Mouse (Mus musculus): Measurements from ENCODE around the gene Bscl2.

DNA sequence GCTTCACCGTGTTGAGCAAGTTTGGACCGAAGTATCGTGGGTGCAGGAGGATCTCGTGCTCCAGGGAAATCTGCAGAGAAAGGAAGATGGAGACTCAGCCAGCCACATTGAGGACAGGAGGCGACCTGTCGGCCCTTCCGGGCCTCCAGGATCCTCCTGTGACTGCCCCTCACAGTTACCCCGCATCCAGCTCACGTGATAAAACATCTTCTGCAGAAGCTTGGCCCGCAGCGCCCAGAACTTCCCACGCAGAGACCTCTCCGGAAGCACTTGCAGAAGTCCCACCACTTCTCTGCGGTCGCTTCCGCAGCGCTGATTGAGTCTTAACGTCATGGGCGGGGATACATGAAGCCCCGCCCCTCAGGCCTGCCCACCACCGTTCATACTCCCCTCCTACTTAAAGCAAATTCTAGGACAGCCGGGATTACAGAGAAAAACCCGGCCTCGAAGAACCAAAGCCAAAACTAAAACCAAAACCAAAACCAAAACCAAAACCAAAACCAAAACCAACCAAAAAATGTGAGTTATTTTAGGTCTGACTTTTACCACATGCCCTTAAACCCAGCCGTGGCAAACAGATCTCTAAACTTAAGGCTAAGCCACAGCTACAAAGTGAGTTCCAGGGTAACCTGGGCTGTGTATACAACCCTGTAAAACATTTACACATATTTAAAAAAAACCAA lies 38.9 kb upstream of the Bscl2 start, which contains the start of gene Polr2g:
- TF ChIP-seq CTCF (IDR thresholded peaks at IDR 0.05; ENCODE audit: low read depth, low read length) (no peak), POLR2A (IDR thresholded peaks at IDR 0.05; ENCODE audit: borderline replicate concordance, low read depth, low read length) (peak; percentile 35; the same call in 1 of the 2 replicates)
